Mouse (Mus musculus): Measurements from ENCODE around the gene Grn.

DNA sequence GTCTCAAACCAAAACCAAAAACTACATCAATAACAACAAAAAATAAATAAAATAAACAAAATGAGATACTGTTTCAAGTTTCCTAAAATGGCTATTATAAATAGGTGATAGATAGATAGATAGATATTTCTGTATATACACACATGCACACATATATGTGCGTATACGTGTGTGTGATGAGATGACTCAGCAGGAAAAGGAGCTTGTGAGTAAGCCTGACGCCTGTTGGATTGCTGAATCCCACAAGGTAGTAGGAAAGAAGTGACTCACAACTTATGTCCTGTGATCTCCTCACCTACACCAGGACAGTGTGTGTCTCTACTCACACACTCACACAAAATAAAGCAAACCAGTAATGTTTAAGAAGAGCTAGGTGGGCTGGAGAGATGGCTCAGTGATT lies 47.3 kb upstream of the Grn start:
- TF ChIP-seq CTCF (IDR thresholded peaks at IDR 0.05; ENCODE audit: low read depth) (no peak), EP300 (IDR thresholded peaks at IDR 0.05; ENCODE audit: low read depth) (no peak)
